Mouse (Mus musculus) CH12.LX (cell line): Measurements from ENCODE around the gene Ltbp2. TPM values are rescaled to one million over a fixed set of nuclear protein-coding genes. Genes with fewer than 3 reads are reported as not detected.

Experiments
- DNase-seq: peaks from one replicate; pipeline ENCODE4 v3.0.0-alpha.2; 2013; ENCODE audit errors: extremely low read depth
- H3K27ac ChIP-seq: 2 replicates; pipeline ENCODE4 v1.5.1; 2012; ENCODE audit warnings: low read depth, mild to moderate bottlenecking, control low read depth, moderate library complexity; ENCODE audit not compliant: insufficient read depth
- H3K27me3 ChIP-seq: replicated peaks from 2 replicates; pipeline ENCODE3; 2012; ENCODE audit warnings: inconsistent platforms
- H3K36me3 ChIP-seq, 2 experiments: replicated peaks in 1 of 2; 2 replicates each; pipeline versions ENCODE3 to v1.6.1; 2012; ENCODE audit warnings: inconsistent platforms in 1 of 2, low read length in 1 of 2, mild to moderate bottlenecking in 1 of 2, mixed read lengths in 1 of 2, moderate library complexity in 1 of 2; ENCODE audit not compliant: control insufficient read depth in 1 of 2, insufficient read depth in 1 of 2
- H3K4me1 ChIP-seq, 2 experiments: 2 replicates each; pipeline ENCODE4 v1.6.1; 2012; ENCODE audit warnings: inconsistent platforms in 1 of 2, moderate library complexity in 1 of 2; ENCODE audit not compliant: insufficient read depth in 2 of 2, control insufficient read depth in 1 of 2
- H3K4me2 ChIP-seq: 2 replicates; pipeline ENCODE4 v1.6.1; 2012; ENCODE audit warnings: low read depth, mild to moderate bottlenecking, control low read depth; ENCODE audit not compliant: poor library complexity, insufficient read depth, severe bottlenecking
- H3K4me3 ChIP-seq, 3 experiments: fragments of 150-350 bp in 1 of 3; sonication (generic) in 1 of 3; replicated peaks in 1 of 3; 2 replicates each; pipeline versions ENCODE3 to v1.5.1; 2011 to 2012; ENCODE audit warnings: low read depth in 2 of 3, low read length in 2 of 3, mild to moderate bottlenecking in 2 of 3, moderate library complexity in 2 of 3, control low read depth in 1 of 3, improper control_type of control experiment in 1 of 3, inconsistent platforms in 1 of 3, mixed read lengths in 1 of 3; ENCODE audit not compliant: poor library complexity in 1 of 3
- H3K79me2 ChIP-seq: replicated peaks from 2 replicates; pipeline ENCODE4 v1.6.1; 2012; ENCODE audit warnings: mild to moderate bottlenecking, moderate library complexity; ENCODE audit not compliant: control insufficient read depth, poor library complexity, insufficient read depth, severe bottlenecking; ENCODE audit errors: extremely low read depth
- H3K9ac ChIP-seq: 2 replicates; pipeline ENCODE4 v1.6.1; 2012; ENCODE audit warnings: low read depth, mild to moderate bottlenecking, control low read depth, moderate library complexity; ENCODE audit not compliant: insufficient read depth
- H3K9me3 ChIP-seq: replicated peaks from 2 replicates; pipeline ENCODE3; 2012; ENCODE audit warnings: low read length, inconsistent platforms, mixed read lengths
- BHLHE40 ChIP-seq: IDR thresholded peaks from 2 replicates; pipeline ENCODE4 v1.6.1; 2011; ENCODE audit warnings: mild to moderate bottlenecking, low read depth, low read length, improper control_type of control experiment
- CTCF ChIP-seq, 2 experiments: IDR thresholded peaks in 1 of 2; conservative IDR thresholded peaks in 1 of 2; 2 replicates each; pipeline ENCODE4 v1.5.1; 2011 to 2012; ENCODE audit warnings: low read depth in 2 of 2, low read length in 2 of 2, improper control_type of control experiment in 1 of 2, inconsistent platforms in 1 of 2, mild to moderate bottlenecking in 1 of 2, moderate library complexity in 1 of 2
- E2F4 ChIP-seq: IDR thresholded peaks from 2 replicates; pipeline ENCODE4 v1.6.1; 2011; ENCODE audit warnings: low read depth, low read length, improper control_type of control experiment; ENCODE audit not compliant: insufficient replicate concordance
- ELF1 ChIP-seq: IDR thresholded peaks from 2 replicates; pipeline ENCODE4 v1.6.1; 2014; ENCODE audit warnings: low read depth, mild to moderate bottlenecking, inconsistent platforms, low read length, improper control_type of control experiment
- EP300 ChIP-seq: IDR thresholded peaks from 2 replicates; pipeline ENCODE4 v1.6.1; 2011; ENCODE audit warnings: low read length, improper control_type of control experiment
- GABPA ChIP-seq: IDR thresholded peaks from 2 replicates; pipeline ENCODE4 v1.6.1; 2012; ENCODE audit warnings: low read depth, low read length, improper control_type of control experiment, inconsistent platforms; ENCODE audit not compliant: insufficient replicate concordance
- HCFC1 ChIP-seq: IDR thresholded peaks from 2 replicates; pipeline ENCODE4 v1.6.1; 2012; ENCODE audit warnings: low read depth, mild to moderate bottlenecking, inconsistent platforms, low read length, improper control_type of control experiment
- IRF4 ChIP-seq: IDR thresholded peaks from 2 replicates; pipeline ENCODE4 v1.6.1; 2014; ENCODE audit warnings: low read depth, mild to moderate bottlenecking, inconsistent platforms, low read length, improper control_type of control experiment
- MAFK ChIP-seq: IDR thresholded peaks from 2 replicates; pipeline ENCODE4 v1.6.1; 2011; ENCODE audit warnings: low read length, improper control_type of control experiment; ENCODE audit not compliant: insufficient replicate concordance
- MAX ChIP-seq: IDR thresholded peaks from 2 replicates; pipeline ENCODE4 v1.6.1; 2011; ENCODE audit warnings: low read length, improper control_type of control experiment
- MEF2A ChIP-seq: IDR thresholded peaks from 2 replicates; pipeline ENCODE4 v1.6.1; 2014; ENCODE audit warnings: low read depth, mild to moderate bottlenecking, inconsistent platforms, low read length, improper control_type of control experiment, borderline replicate concordance
- NELFE ChIP-seq: IDR thresholded peaks from 2 replicates; pipeline ENCODE4 v1.6.1; 2011; ENCODE audit warnings: low read depth, low read length, improper control_type of control experiment
- RAD21 ChIP-seq: IDR thresholded peaks from 2 replicates; pipeline ENCODE4 v1.6.1; 2011; ENCODE audit warnings: low read depth, mild to moderate bottlenecking, low read length, improper control_type of control experiment, moderate library complexity
- SIN3A ChIP-seq: IDR thresholded peaks from 2 replicates; pipeline ENCODE4 v1.6.1; 2012; ENCODE audit warnings: low read length, improper control_type of control experiment, inconsistent platforms
- SMC3 ChIP-seq: IDR thresholded peaks from 2 replicates; pipeline ENCODE4 v1.6.1; 2011; ENCODE audit warnings: low read depth, low read length, improper control_type of control experiment
- TCF12 ChIP-seq: IDR thresholded peaks from 2 replicates; pipeline ENCODE4 v1.6.1; 2014; ENCODE audit warnings: low read depth, mild to moderate bottlenecking, inconsistent platforms, low read length, improper control_type of control experiment
- UBTF ChIP-seq: IDR thresholded peaks from 2 replicates; pipeline ENCODE4 v1.6.1; 2012; ENCODE audit warnings: low read depth, mild to moderate bottlenecking, inconsistent platforms, low read length, improper control_type of control experiment, moderate library complexity
- USF1 ChIP-seq: IDR thresholded peaks from 2 replicates; pipeline ENCODE4 v1.6.1; 2014; ENCODE audit warnings: low read depth, mild to moderate bottlenecking, inconsistent platforms, low read length, improper control_type of control experiment
- ZKSCAN1 ChIP-seq: IDR thresholded peaks from 2 replicates; pipeline ENCODE4 v1.6.1; 2012; ENCODE audit warnings: low read depth, inconsistent platforms, low read length, improper control_type of control experiment, borderline replicate concordance
- ZMIZ1 ChIP-seq: IDR thresholded peaks from 2 replicates; pipeline ENCODE4 v1.6.1; 2012; ENCODE audit warnings: low read depth, mild to moderate bottlenecking, inconsistent platforms, low read length, improper control_type of control experiment
- dilution Hi-C: fragments of 300-500 bp; cut with MboI; formaldehyde crosslinking; loops from 2 replicates; pipeline ENCODE4 v1.14.3; 2020; ENCODE audit warnings: low sequenced_read_pairs; ENCODE audit not compliant: extremely low pct_unique_long_range_greater_than_20kb, extremely low pct_ligation_motif_present
- in situ Hi-C: fragments of 300-500 bp; cut with MboI; formaldehyde crosslinking; loops from 3 replicates; pipeline ENCODE4 v1.14.3; 2019; ENCODE audit warnings: low sequenced_read_pairs, low pct_ligation_motif_present, low pct_unique_long_range_greater_than_20kb, mixed read lengths
- polyA plus RNA-seq: library from polyadenylated mRNA; unstranded; fragments of >175 nt; gene quantifications from 2 replicates; pipeline ENCODE4 v1.2.1, GENCODE M21; 2012; ENCODE audit warnings: low read depth; ENCODE audit not compliant: insufficient read length
- total RNA-seq, 2 experiments: library from RNA; depleted of rRNA; stranded (reverse); fragments of 300-350 nt in 1 of 2; fragments of >200 nt in 1 of 2; gene quantifications; 2 replicates each; pipeline ENCODE4 v1.2.3; 2012 to 2014

The Ltbp2 gene
- total and polyA plus RNA-seq, 3 experiments = 0.25 to 0.97 TPM; not detected in 1

- Histone ChIP-seq H3K4me3 (no peak overlapping the region), H3K27ac (no peak overlapping the region), H3K9ac (no peak overlapping the region), H3K36me3 (no peaks in the 10 kb centered on the region), H3K4me1 (peaks cover under 1 to 8% of the 10 kb centered on the region in 2 experiments; a peak in 3 of 4 replicates), H3K4me2 (no peak overlapping the region), H3K79me2 (no peaks in the 10 kb centered on the region), H3K27me3 (peaks cover 5% of the 10 kb centered on the region), H3K9me3 (peaks cover 3% of the 10 kb centered on the region)
- in situ Hi-C loops (no loop called here), dilution Hi-C loops (no loop called here)
- no peak for TF ChIP-seq MAFK
- no peak for TF ChIP-seq ZMIZ1
- no peak for TF ChIP-seq CTCF (conservative IDR thresholded peaks at IDR 0.05 in 1 of 2, IDR thresholded peaks at IDR 0.05 in 1 of 2; ENCODE audit: low read depth in 2 of 2, low read length in 2 of 2)
- no peak for TF ChIP-seq E2F4
- no peak for TF ChIP-seq NELFE
- no peak for TF ChIP-seq BHLHE40
- no peak for TF ChIP-seq MEF2A
- TF ChIP-seq RAD21 = no peak
- DNase-seq = no peak
Measured at GRCm38 (mm10) chr12:84835626-84836025, 40.7 kb downstream of the Ltbp2 start.

GRCm38 (mm10) chr12:84834773-84835172 lies 41.6 kb downstream of the Ltbp2 start:
- in situ Hi-C loops (no loop called here), dilution Hi-C loops (no loop called here)
- peaks cover 7% of the 10 kb centered on the region for H3K27me3 ChIP-seq
- H3K9ac ChIP-seq = no peak overlapping the region
- H3K36me3 ChIP-seq = no peaks in the 10 kb centered on the region
- DNase-seq = no peak
- TF ChIP-seq EP300 (no peak), IRF4 (no peak), ZKSCAN1 (no peak), USF1 (no peak), SMC3 (no peak)
- no peak overlapping the region for H3K27ac ChIP-seq
- H3K4me2 ChIP-seq = no peak overlapping the region
- no peak overlapping the region for H3K4me3 ChIP-seq
- peaks cover 3% of the 10 kb centered on the region for H3K9me3 ChIP-seq
- H3K4me1 ChIP-seq = no peaks in the 10 kb centered on the region; a peak in 1 of 4 replicates
- H3K79me2 ChIP-seq = no peaks in the 10 kb centered on the region

GRCm38 (mm10) chr12:84831648-84832047 lies 44.7 kb downstream of the Ltbp2 start:
- Histone ChIP-seq H3K9me3 (no peaks in the 10 kb centered on the region), H3K4me2 (no peak overlapping the region), H3K36me3 (no peaks in the 10 kb centered on the region), H3K4me1 (no peaks in the 10 kb centered on the region), H3K27me3 (peaks cover 20% of the 10 kb centered on the region), H3K9ac (no peak overlapping the region), H3K27ac (no peak overlapping the region), H3K79me2 (no peaks in the 10 kb centered on the region), H3K4me3 (no peak overlapping the region)
- DNase-seq = no peak
- dilution Hi-C loops (no loop called here), in situ Hi-C loops (no loop called here)
- TF ChIP-seq MAX (no peak), GABPA (no peak), MAFK (no peak), SIN3A (no peak), UBTF (no peak), TCF12 (no peak), ELF1 (no peak), HCFC1 (no peak)
